Mouse (Mus musculus) heart, embryonic 14.5 days (tissue): Measurements from ENCODE around the gene Cdpf1. TPM values are rescaled to one million over a fixed set of nuclear protein-coding genes. Genes with fewer than 3 reads are reported as not detected.

ENCODE experiments used
- ATAC-seq: fragments of 200-750 bp; cut with Nextera tagmentation; 2 replicates; pipeline ENCODE4 v1.8.0; 2017; ENCODE audit warnings: low read depth, moderate TSS enrichment; ENCODE audit not compliant: insufficient number of reproducible peaks, insufficient read depth, low FRiP score
- H3K27ac ChIP-seq, 2 experiments: fragments of 200-500 bp in 1 of 2; fragments of 300-500 bp in 1 of 2; sonication (generic) in 1 of 2; replicated peaks in 1 of 2; 2 replicates each; pipeline ENCODE4 v1.5.1; 2012 to 2014; ENCODE audit warnings: low read depth in 2 of 2, low read length in 2 of 2, control low read depth in 1 of 2, mild to moderate bottlenecking in 1 of 2, mixed read lengths in 1 of 2; ENCODE audit not compliant: control insufficient read depth in 1 of 2, insufficient read depth in 1 of 2
- H3K27me3 ChIP-seq: fragments of 300-500 bp; sonication (generic); 2 replicates; pipeline ENCODE4 v1.6.1; 2014; ENCODE audit warnings: mild to moderate bottlenecking, low read length, control low read depth; ENCODE audit not compliant: control insufficient read depth, insufficient read depth
- H3K36me3 ChIP-seq: fragments of 300-500 bp; sonication (generic); 2 replicates; pipeline ENCODE4 v1.6.1; 2014; ENCODE audit warnings: mild to moderate bottlenecking, control low read depth, low read length, mixed read lengths; ENCODE audit not compliant: control insufficient read depth, insufficient read depth
- H3K4me1 ChIP-seq, 2 experiments: fragments of 200-500 bp in 1 of 2; fragments of 300-500 bp in 1 of 2; sonication (generic) in 1 of 2; 2 replicates each; pipeline ENCODE4 v1.6.1; 2012 to 2014; ENCODE audit warnings: low read length in 2 of 2, control low read depth in 1 of 2, mixed read lengths in 1 of 2; ENCODE audit not compliant: control insufficient read depth in 2 of 2, insufficient read depth in 2 of 2
- H3K4me2 ChIP-seq: fragments of 300-500 bp; sonication (generic); 2 replicates; pipeline ENCODE4 v1.6.1; 2014; ENCODE audit warnings: mild to moderate bottlenecking, low read length
- H3K4me3 ChIP-seq, 2 experiments: fragments of 200-500 bp in 1 of 2; fragments of 300-500 bp in 1 of 2; sonication (generic) in 1 of 2; 2 replicates each; pipeline ENCODE4 v1.5.1; 2012 to 2014; ENCODE audit warnings: low read length in 2 of 2, mild to moderate bottlenecking in 2 of 2, control low read depth in 1 of 2, low read depth in 1 of 2, moderate library complexity in 1 of 2; ENCODE audit not compliant: control insufficient read depth in 1 of 2, insufficient read depth in 1 of 2
- H3K9ac ChIP-seq: fragments of 300-500 bp; sonication (generic); 2 replicates; pipeline ENCODE4 v1.6.1; 2014; ENCODE audit warnings: mild to moderate bottlenecking, low read length
- H3K9me3 ChIP-seq: fragments of 300-500 bp; sonication (generic); 2 replicates; pipeline ENCODE4 v1.6.1; 2016; ENCODE audit warnings: low read length, control low read depth; ENCODE audit not compliant: control insufficient read depth
- WGBS: fragments of 180-500 bp; shearing (Covaris S2); extraction: QIAGEN DNeasy Blood & Tissue Kit; methylation state at CpG from one replicate; pipeline ENCODE4 v1.1.7; 2014; 5-methylcytosine and 5-hydroxymethylcytosine counted together
- polyA plus RNA-seq: library from polyadenylated mRNA; unstranded; fragments of >200 nt; fragmentation: Nextera tagmentation; extraction: Ambion mirVana; gene quantifications from 2 replicates; pipeline ENCODE4 v1.2.1, GENCODE M21; 2014

Gene Cdpf1
- polyA plus RNA-seq, 1 experiment from 2014 or later: 53.5 TPM

DNA sequence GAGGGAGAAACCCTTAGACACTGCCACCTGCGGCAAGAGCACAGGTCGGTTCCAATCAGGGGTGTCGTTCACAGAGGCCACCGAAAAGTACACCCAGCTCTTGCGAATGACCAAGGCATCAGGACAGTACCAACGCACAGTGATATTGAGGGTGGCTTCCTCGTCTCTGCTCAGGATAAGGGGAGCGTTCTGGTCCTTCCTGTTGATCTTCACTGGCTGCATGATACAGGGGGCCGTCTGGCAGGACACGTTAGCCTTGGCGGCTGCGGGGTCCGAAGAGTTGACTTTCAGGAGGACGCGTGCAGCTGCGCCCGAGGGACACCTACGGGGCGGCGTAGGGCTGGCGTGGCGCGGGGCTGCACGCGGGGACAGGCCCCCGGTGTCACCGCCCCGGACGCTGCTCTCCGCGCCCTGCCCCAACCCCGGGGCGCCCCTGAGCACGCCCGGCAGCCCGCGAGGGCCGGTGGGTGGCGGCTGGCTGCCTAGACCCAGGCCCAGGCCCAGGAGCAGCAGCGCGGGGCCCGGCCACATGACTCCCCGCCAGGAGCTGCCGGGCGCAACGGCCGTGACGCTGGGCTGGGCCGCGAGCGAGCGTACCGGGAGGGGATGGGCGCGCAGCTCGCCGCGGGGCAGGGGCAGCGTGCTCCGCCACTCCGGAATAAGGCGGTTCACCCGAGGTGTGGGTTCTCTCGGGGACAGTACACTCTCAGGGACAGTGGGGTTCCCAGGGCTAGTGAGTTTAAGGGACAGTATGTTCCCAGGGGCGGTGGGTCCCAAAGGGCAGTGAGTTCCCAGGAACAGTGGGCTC lies 9.9 kb upstream of the Cdpf1 start, which contains the start of gene Pkdrej:
Gene Pkdrej (minus strand): TSS at position 532 of the 808 bp plus-strand sequence.
- H3K9ac ChIP-seq: peak within 1 kb of the TSS; percentile 81
- no peaks in the 10 kb centered on the region for H3K36me3 ChIP-seq
- ATAC-seq: no peak; the same call in 1 of the 2 replicates
- H3K27ac ChIP-seq: no peak within 1 kb of the TSS
- H3K9me3 ChIP-seq: no peaks in the 10 kb centered on the region; the same call in 1 of the 2 replicates
- peaks cover 2% of the 10 kb centered on the region in 2 experiments; a peak in 2 of 4 replicates for H3K4me1 ChIP-seq
- WGBS: 2% methylated on average over 65 of the region's 65 CpGs
- peak within 1 kb of the TSS; percentile 94 for H3K4me2 ChIP-seq
- H3K4me3 ChIP-seq: peak within 1 kb of the TSS; percentile 50 to 52
- peaks cover 29% of the 10 kb centered on the region for H3K27me3 ChIP-seq

DNA sequence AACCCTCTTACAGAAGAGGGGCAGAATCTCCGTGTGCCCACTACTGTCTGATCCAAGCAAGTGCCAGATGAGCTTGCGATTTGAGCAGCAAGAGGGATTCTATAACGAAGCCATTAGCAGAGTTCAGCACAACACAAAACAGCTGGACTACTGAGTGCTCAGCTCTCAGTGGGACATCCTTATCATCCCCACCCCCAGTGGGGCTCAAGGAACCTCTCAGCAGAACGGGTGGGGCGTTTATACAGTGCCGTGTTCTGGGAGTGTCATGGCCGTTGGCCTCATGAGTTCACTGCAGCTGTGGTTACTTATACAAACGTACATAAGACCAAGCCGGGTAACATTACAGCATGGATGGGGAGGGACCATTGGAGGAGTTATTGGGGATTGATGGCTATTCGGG lies 1.9 kb upstream of the Cdpf1 start:
- no peaks in the 10 kb centered on the region; the same call in 1 of the 2 replicates for H3K9me3 ChIP-seq
- H3K27ac ChIP-seq: no peak overlapping the region
- H3K36me3 ChIP-seq: 0 out of 2 replicates have a peak, but pooled peaks cover 4% of the 10 kb centered on the region
- H3K9ac ChIP-seq: no peak overlapping the region
- ATAC-seq: no peak
- 47% methylated on average over 10 of the region's 10 CpGs for WGBS
- H3K4me3 ChIP-seq: no peak overlapping the region
- H3K4me1 ChIP-seq: peaks cover 4 to 11% of the 10 kb centered on the region in 2 experiments
- no peak overlapping the region for H3K4me2 ChIP-seq
- H3K27me3 ChIP-seq: peaks cover 4% of the 10 kb centered on the region; the same call in 1 of the 2 replicates

- ATAC-seq: peak; percentile 84
- Histone ChIP-seq H3K9me3 (no peaks in the 10 kb centered on the region), H3K27me3 (no peaks in the 10 kb centered on the region), H3K36me3 (peaks cover 8% of the 10 kb centered on the region; the same call in 1 of the 2 replicates), H3K4me2 (peak overlapping the region; percentile 82), H3K4me1 (peaks cover 4 to 11% of the 10 kb centered on the region in 2 experiments), H3K27ac (peak overlapping the region; percentile 94 to 98), H3K4me3 (peak overlapping the region; percentile 76 to 78), H3K9ac (peak overlapping the region; percentile 92)
- 2% methylated on average over 35 of the region's 36 CpGs for WGBS
Measured at GRCm38 (mm10) chr15:85810806-85811521, 533 bp downstream of the Cdpf1 start.

- Histone ChIP-seq H3K4me1 (peaks cover 4 to 11% of the 10 kb centered on the region in 2 experiments), H3K27ac (peak overlapping the region; percentile 94 to 98), H3K9me3 (no peaks in the 10 kb centered on the region), H3K4me2 (peak overlapping the region; percentile 82), H3K36me3 (peaks cover 8% of the 10 kb centered on the region; the same call in 1 of the 2 replicates), H3K9ac (peak overlapping the region; percentile 92), H3K27me3 (no peaks in the 10 kb centered on the region), H3K4me3 (peak overlapping the region; percentile 76 to 78)
- WGBS: 29% methylated on average over 5 of the region's 5 CpGs
- no peak for ATAC-seq
Measured at GRCm38 (mm10) chr15:85810462-85810805, 1.1 kb downstream of the Cdpf1 start.

DNA sequence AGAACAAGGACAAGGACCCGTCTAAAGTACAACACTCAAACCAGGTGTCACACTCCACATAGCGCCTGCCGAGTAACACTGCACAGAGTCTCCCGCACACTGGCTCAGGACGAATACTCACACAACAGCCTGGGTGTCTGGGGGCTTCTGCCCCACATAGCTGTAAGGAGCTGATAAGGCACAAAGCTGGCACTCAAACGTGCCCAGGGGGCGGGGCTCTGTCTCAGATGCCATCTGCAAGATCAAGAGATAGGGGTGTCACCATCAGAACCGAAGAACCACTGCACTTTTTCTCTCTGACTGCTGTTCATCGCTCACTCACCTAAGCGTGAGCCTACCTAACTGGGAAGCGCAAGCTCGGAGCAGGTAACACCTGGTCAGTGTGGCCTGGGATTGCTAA lies 2.4 kb downstream of the Cdpf1 start:
- WGBS: 87% methylated on average over 12 of the region's 12 CpGs
- Histone ChIP-seq H3K4me2 (no peak overlapping the region), H3K27ac (no peak overlapping the region), H3K36me3 (peaks cover 8% of the 10 kb centered on the region; the same call in 1 of the 2 replicates), H3K27me3 (no peaks in the 10 kb centered on the region), H3K9ac (no peak overlapping the region), H3K9me3 (no peaks in the 10 kb centered on the region), H3K4me1 (peaks cover 4 to 11% of the 10 kb centered on the region in 2 experiments), H3K4me3 (no peak overlapping the region)
- ATAC-seq: no peak

GRCm38 (mm10) chr15:85808434-85808833 lies 3.1 kb downstream of the Cdpf1 start:
- no peaks in the 10 kb centered on the region for H3K27me3 ChIP-seq
- no peak overlapping the region for H3K27ac ChIP-seq
- peaks cover 4 to 11% of the 10 kb centered on the region in 2 experiments for H3K4me1 ChIP-seq
- no peak overlapping the region for H3K4me2 ChIP-seq
- WGBS: 54% methylated on average over 8 of the region's 8 CpGs
- H3K36me3 ChIP-seq: peaks cover 8% of the 10 kb centered on the region; the same call in 1 of the 2 replicates
- no peak overlapping the region for H3K4me3 ChIP-seq
- ATAC-seq: no peak
- H3K9me3 ChIP-seq: no peaks in the 10 kb centered on the region
- H3K9ac ChIP-seq: no peak overlapping the region

- whole genome bisulfite sequencing: 84% methylated on average over 6 of the region's 6 CpGs
- H3K9me3 ChIP-seq: no peaks in the 10 kb centered on the region
- H3K4me2 ChIP-seq: no peak overlapping the region
- no peak for ATAC-seq
- H3K4me3 ChIP-seq: no peak overlapping the region
- H3K9ac ChIP-seq: no peak overlapping the region
- H3K36me3 ChIP-seq: peaks cover 8% of the 10 kb centered on the region; the same call in 1 of the 2 replicates
- peaks cover 7 to 14% of the 10 kb centered on the region in 2 experiments for H3K4me1 ChIP-seq
- no peaks in the 10 kb centered on the region for H3K27me3 ChIP-seq
- no peak overlapping the region for H3K27ac ChIP-seq
Measured at GRCm38 (mm10) chr15:85808031-85808430, 3.5 kb downstream of the Cdpf1 start.
